Mouse (Mus musculus) stomach, postnatal 0 days (tissue): ENCODE results near the gene Tmc3. TPM values are rescaled to one million over a fixed set of nuclear protein-coding genes. Genes with fewer than 3 reads are reported as not detected.
A peak's percentile ranks its signal among the peaks of the same experiment; 100 is the strongest.

Experiments
- ATAC-seq: fragments of 200-750 bp; cut with Nextera tagmentation; 2 replicates; pipeline ENCODE4 v1.8.0; 2017; ENCODE audit not compliant: low FRiP score, low TSS enrichment
- DNase-seq: peaks from one replicate; pipeline ENCODE4 v3.0.0-alpha.2; 2016; ENCODE audit warnings: low spot score
- H3K27ac ChIP-seq: fragments of 300-500 bp; sonication (generic); replicated peaks from 2 replicates; pipeline ENCODE4 v1.5.1; 2014; ENCODE audit warnings: mild to moderate bottlenecking, control low read depth
- H3K27me3 ChIP-seq: fragments of 300-500 bp; sonication (generic); 2 replicates; pipeline ENCODE4 v1.6.1; 2014; ENCODE audit warnings: low read length; ENCODE audit not compliant: control insufficient read depth, insufficient read depth
- H3K36me3 ChIP-seq: fragments of 300-500 bp; sonication (generic); 2 replicates; pipeline ENCODE4 v1.6.1; 2014; ENCODE audit warnings: low read length, mixed read lengths; ENCODE audit not compliant: control insufficient read depth, insufficient read depth
- H3K4me1 ChIP-seq: fragments of 300-500 bp; sonication (generic); replicated peaks from 2 replicates; pipeline ENCODE4 v1.6.1; 2014; ENCODE audit warnings: antibody characterized with exemption; ENCODE audit not compliant: control insufficient read depth, insufficient read depth
- H3K4me2 ChIP-seq: fragments of 300-500 bp; sonication (generic); replicated peaks from 2 replicates; pipeline ENCODE4 v1.6.1; 2014; ENCODE audit warnings: low read depth, mild to moderate bottlenecking, control low read depth, moderate library complexity
- H3K4me3 ChIP-seq: fragments of 300-500 bp; sonication (generic); 2 replicates; pipeline ENCODE4 v1.5.1; 2014; ENCODE audit warnings: low read depth, low read length, control low read depth
- H3K9ac ChIP-seq: fragments of 300-500 bp; sonication (generic); 2 replicates; pipeline ENCODE4 v1.6.1; 2014; ENCODE audit warnings: mild to moderate bottlenecking, low read length, control low read depth, mixed read lengths
- H3K9me3 ChIP-seq: fragments of 300-500 bp; sonication (generic); 2 replicates; pipeline ENCODE4 v1.6.1; 2016; ENCODE audit warnings: low read length; ENCODE audit not compliant: control insufficient read depth
- CTCF ChIP-seq: IDR thresholded peaks from 2 replicates; pipeline ENCODE4 v1.5.1; 2016; ENCODE audit warnings: antibody characterized with exemption, low read depth, mild to moderate bottlenecking, moderate library complexity
- EP300 ChIP-seq: optimal IDR thresholded peaks from 2 replicates; pipeline ENCODE3; 2016; ENCODE audit warnings: antibody characterized with exemption
- WGBS: fragments of 180-500 bp; shearing (Covaris S2); extraction: QIAGEN DNeasy Blood & Tissue Kit; methylation state at CpG from one replicate; pipeline ENCODE4 v1.1.7; 2014; 5-methylcytosine and 5-hydroxymethylcytosine counted together
- polyA plus RNA-seq: library from polyadenylated mRNA; unstranded; fragments of >200 nt; fragmentation: Nextera tagmentation; extraction: Ambion mirVana; gene quantifications from 2 replicates; pipeline ENCODE4 v1.2.1, GENCODE M21; 2015

Gene Tmc3
- polyA plus RNA-seq, 1 experiment from 2014 or later, result 1.1 TPM

- H3K27ac ChIP-seq, result no peak overlapping the region
- H3K9ac ChIP-seq, result no peak overlapping the region
- no peaks in the 10 kb centered on the region for H3K4me1 ChIP-seq
- no peak for ATAC-seq
- DNase-seq, result no peak
- no peaks in the 10 kb centered on the region for H3K9me3 ChIP-seq
- H3K27me3 ChIP-seq, result no peaks in the 10 kb centered on the region
- no peak overlapping the region for H3K4me2 ChIP-seq
- TF ChIP-seq CTCF, result no peak
- no peak for TF ChIP-seq EP300
- no peak overlapping the region for H3K4me3 ChIP-seq
- no peaks in the 10 kb centered on the region for H3K36me3 ChIP-seq
- 26% methylated on average over 7 of the region's 7 CpGs for WGBS
These were observed 18.8 kb upstream of the Tmc3 start for GRCm38 (mm10) chr7:83565976-83566375.

DNA sequence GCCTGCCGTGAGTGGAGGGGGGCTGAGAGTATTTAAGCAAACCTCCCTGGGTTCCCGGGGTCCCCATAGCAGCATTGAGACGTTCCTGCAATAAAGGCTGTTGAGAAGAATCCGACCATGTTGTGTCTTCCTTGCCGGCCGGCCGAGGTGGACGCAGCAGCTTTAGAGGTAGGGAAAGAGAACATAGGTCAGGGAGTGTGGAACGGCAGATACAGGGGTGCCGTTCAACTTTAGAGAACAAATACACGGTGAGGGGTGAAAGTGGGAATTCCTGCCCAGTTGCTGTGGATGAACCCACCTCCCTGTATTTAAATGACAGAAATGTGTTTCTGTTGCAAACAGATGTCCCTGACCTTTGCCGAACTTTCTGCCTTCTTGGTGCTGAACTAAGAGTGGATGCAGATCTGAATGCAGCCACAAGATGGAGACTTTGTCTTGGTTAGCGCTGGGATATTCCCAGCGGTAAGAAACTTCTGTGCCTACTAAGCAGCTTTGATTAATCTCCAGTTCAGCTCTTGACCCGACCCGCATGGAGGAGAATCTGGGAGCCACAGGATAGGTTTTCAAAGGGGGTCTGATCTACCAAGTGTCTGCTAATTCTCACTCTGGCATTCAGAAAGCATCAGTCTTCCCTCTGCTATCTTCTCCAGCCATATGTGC is 16.8 kb upstream of the Tmc3 start:
- no peaks in the 10 kb centered on the region for H3K27me3 ChIP-seq
- no peak overlapping the region for H3K4me3 ChIP-seq
- WGBS, result 45% methylated on average over 16 of the region's 16 CpGs
- ATAC-seq (0 out of 2 replicates have a peak, but pooled peaks have one; percentile 66), DNase-seq (peak; percentile 56)
- no peak overlapping the region for H3K9ac ChIP-seq
- TF ChIP-seq CTCF (peak; percentile 93), EP300 (no peak)
- H3K9me3 ChIP-seq, result no peaks in the 10 kb centered on the region
- H3K36me3 ChIP-seq, result no peaks in the 10 kb centered on the region
- H3K4me1 ChIP-seq, result no peaks in the 10 kb centered on the region
- no peak overlapping the region for H3K27ac ChIP-seq
- no peak overlapping the region for H3K4me2 ChIP-seq

- no peak overlapping the region for H3K27ac ChIP-seq
- ATAC-seq, result no peak
- no peaks in the 10 kb centered on the region for H3K36me3 ChIP-seq
- no peak for DNase-seq
- TF ChIP-seq EP300 (no peak), CTCF (no peak)
- no peak overlapping the region for H3K4me3 ChIP-seq
- no peaks in the 10 kb centered on the region for H3K4me1 ChIP-seq
- H3K9ac ChIP-seq, result no peak overlapping the region
- H3K4me2 ChIP-seq, result no peak overlapping the region
- H3K9me3 ChIP-seq, result no peaks in the 10 kb centered on the region
- WGBS, result 80% methylated on average over 2 of the region's 2 CpGs
- H3K27me3 ChIP-seq, result no peaks in the 10 kb centered on the region
These were observed 15.9 kb upstream of the Tmc3 start for GRCm38 (mm10) chr7:83568815-83569214.

- 79% methylated on average over 2 of the region's 2 CpGs for WGBS
- H3K27ac ChIP-seq, result no peak overlapping the region
- ATAC-seq (no peak), DNase-seq (no peak)
- TF ChIP-seq CTCF, result no peak
- no peak overlapping the region for H3K4me2 ChIP-seq
- no peaks in the 10 kb centered on the region for H3K27me3 ChIP-seq
- H3K4me1 ChIP-seq, result no peaks in the 10 kb centered on the region
- H3K4me3 ChIP-seq, result no peak overlapping the region
- H3K9me3 ChIP-seq, result no peaks in the 10 kb centered on the region
- H3K9ac ChIP-seq, result no peak overlapping the region
- H3K36me3 ChIP-seq, result no peaks in the 10 kb centered on the region
These were observed 15.3 kb upstream of the Tmc3 start for GRCm38 (mm10) chr7:83569436-83569835.

DNA sequence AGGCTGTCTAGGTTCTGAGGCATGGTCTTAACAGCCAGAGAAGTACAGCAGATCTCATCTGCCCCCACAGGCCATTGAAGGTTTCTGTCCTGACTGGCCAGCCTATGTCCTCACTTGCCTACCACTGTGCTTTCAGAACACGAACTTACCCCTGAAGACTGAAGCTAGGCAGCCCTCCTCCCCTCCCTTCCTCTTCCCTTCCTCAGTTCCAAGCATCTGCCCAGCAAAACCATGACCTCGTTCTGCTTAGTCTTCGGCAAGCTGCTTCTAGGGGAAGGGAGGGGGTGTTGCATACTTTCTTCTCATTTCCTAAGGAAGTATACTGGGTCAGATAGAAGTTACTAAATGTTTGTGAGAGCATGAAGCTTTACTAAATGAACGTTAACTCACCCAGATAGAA is 13.7 kb upstream of the Tmc3 start:
- Histone ChIP-seq H3K9ac (no peak overlapping the region), H3K27me3 (no peaks in the 10 kb centered on the region), H3K9me3 (no peaks in the 10 kb centered on the region), H3K4me3 (no peak overlapping the region), H3K4me1 (no peaks in the 10 kb centered on the region), H3K36me3 (no peaks in the 10 kb centered on the region), H3K4me2 (no peak overlapping the region), H3K27ac (no peak overlapping the region)
- DNase-seq, result no peak
- WGBS, result 31% methylated on average over 4 of the region's 4 CpGs
- no peak for ATAC-seq
- peak; percentile 13; the same call in 1 of the 2 replicates for TF ChIP-seq CTCF
- TF ChIP-seq EP300, result no peak

- TF ChIP-seq CTCF (0 out of 2 replicates have a peak, but pooled peaks have one; percentile 10), EP300 (no peak)
- no peak for DNase-seq
- Histone ChIP-seq H3K9me3 (no peaks in the 10 kb centered on the region), H3K9ac (no peak overlapping the region), H3K4me1 (no peaks in the 10 kb centered on the region), H3K4me3 (no peak overlapping the region), H3K4me2 (no peak overlapping the region), H3K36me3 (no peaks in the 10 kb centered on the region), H3K27me3 (no peaks in the 10 kb centered on the region), H3K27ac (no peak overlapping the region)
- WGBS, result 42% methylated on average over 3 of the region's 3 CpGs
- peak; percentile 40; the same call in 1 of the 2 replicates for ATAC-seq
These were observed 12.8 kb upstream of the Tmc3 start for GRCm38 (mm10) chr7:83571901-83572300.
